In genomic region chr12:102261933-102262396, GRCm38 (mm10) we compare ENCODE assay signal across 10 mouse cellular contexts. TPM values are rescaled to one million over a fixed set of nuclear protein-coding genes. Genes with fewer than 3 reads are reported as not detected.
DNase-seq lines count a peak whose midpoint lies in the region; ATAC-seq and TF ChIP-seq lines count a peak whose summit lies in the region.
"Had no signal": no experiment of that assay in that cellular context is flagged by ENCODE, and none has a peak within 500 bp of the region (broad histone marks: within the 10 kb centered on the region; RNA-seq: fewer than 3 reads in every experiment).

No protein-coding gene starts in this region.

- DNase-seq in heart, postnatal 0 days (ENCODE audit: low spot score), result no peak
- no peak for DNase-seq in heart, postnatal 4 days
- peak; percentile 49 for DNase-seq in embryonic facial prominence, embryonic 10.5 days (ENCODE audit: low spot score)
- peak; percentile 38 for DNase-seq in kidney, postnatal 14 days
- DNase-seq in midbrain, postnatal 0 days (ENCODE audit: low spot score), result no peak
- no peak for DNase-seq in right cerebral cortex, postnatal 14 days
- DNase-seq: gastrocnemius, postnatal 25 days had no signal

- WGBS in heart, postnatal 0 days, result 31% methylated on average over 8 of the region's 8 CpGs
- whole genome bisulfite sequencing in embryonic facial prominence, embryonic 10.5 days, result 23% methylated on average over 8 of the region's 8 CpGs
- 25% methylated on average over 8 of the region's 8 CpGs for WGBS in stomach, embryonic 15.5 days
- 67% methylated on average over 8 of the region's 8 CpGs for WGBS in midbrain, postnatal 0 days
- 68% methylated on average over 8 of the region's 8 CpGs for WGBS in forebrain, embryonic 12.5 days

- no peak for ATAC-seq in heart, postnatal 0 days (ENCODE audit: insufficient read depth, low read depth)
- peak; percentile 72; the same call in 1 of the 2 replicates for ATAC-seq in stomach, embryonic 15.5 days (ENCODE audit: insufficient read depth, low FRiP score, low read depth)
- no peak for ATAC-seq in midbrain, postnatal 0 days (ENCODE audit: low FRiP score)
- ATAC-seq in forebrain, embryonic 12.5 days (ENCODE audit: low FRiP score), result no peak

- H3K27me3 ChIP-seq in heart, postnatal 0 days (ENCODE audit: control insufficient read depth, insufficient read depth, low read length), result no peaks in the 10 kb centered on the region
- H3K27me3 ChIP-seq in embryonic facial prominence, embryonic 10.5 days (replicated peaks; ENCODE audit: low read depth, poor library complexity, severe bottlenecking), result no peaks in the 10 kb centered on the region
- H3K27me3 ChIP-seq in stomach, embryonic 15.5 days (replicated peaks), result no peaks in the 10 kb centered on the region
- no peaks in the 10 kb centered on the region for H3K27me3 ChIP-seq in midbrain, postnatal 0 days (ENCODE audit: insufficient read depth, low read length)
- H3K27me3 ChIP-seq in forebrain, embryonic 12.5 days, result no peaks in the 10 kb centered on the region

- TF ChIP-seq CTCF in heart, postnatal 0 days (IDR thresholded peaks at IDR 0.05; ENCODE audit: low read depth), result no peak
- no peak for TF ChIP-seq CTCF in midbrain, postnatal 0 days (IDR thresholded peaks at IDR 0.05)

- no peak overlapping the region for H3K4me3 ChIP-seq in heart, postnatal 0 days (ENCODE audit: low read depth, low read length)
- no peak overlapping the region for H3K4me3 ChIP-seq in embryonic facial prominence, embryonic 10.5 days
- H3K4me3 ChIP-seq in stomach, embryonic 15.5 days (replicated peaks), result no peak overlapping the region
- H3K4me3 ChIP-seq in midbrain, postnatal 0 days (ENCODE audit: low read depth, low read length), result no peak overlapping the region
- no peak overlapping the region for H3K4me3 ChIP-seq in forebrain, embryonic 12.5 days (replicated peaks)
- H3K4me3 ChIP-seq: megakaryocyte, embryonic 14.5 days had no signal

- no peak overlapping the region for H3K4me2 ChIP-seq in heart, postnatal 0 days (ENCODE audit: low read depth, low read length)
- H3K4me2 ChIP-seq in stomach, embryonic 15.5 days, result no peak overlapping the region
- no peak overlapping the region for H3K4me2 ChIP-seq in midbrain, postnatal 0 days (ENCODE audit: low read depth, low read length, poor library complexity, severe bottlenecking)
- no peak overlapping the region for H3K4me2 ChIP-seq in forebrain, embryonic 12.5 days

- no peaks in the 10 kb centered on the region for H3K36me3 ChIP-seq in heart, postnatal 0 days (replicated peaks; ENCODE audit: control insufficient read depth, insufficient read depth, low read length)
- H3K36me3 ChIP-seq in embryonic facial prominence, embryonic 10.5 days (replicated peaks), result no peaks in the 10 kb centered on the region
- no peaks in the 10 kb centered on the region for H3K36me3 ChIP-seq in stomach, embryonic 15.5 days
- no peaks in the 10 kb centered on the region for H3K36me3 ChIP-seq in midbrain, postnatal 0 days (ENCODE audit: insufficient read depth, low read length)
- H3K36me3 ChIP-seq in forebrain, embryonic 12.5 days (replicated peaks), result no peaks in the 10 kb centered on the region

- H3K9me3 ChIP-seq in heart, postnatal 0 days (replicated peaks; ENCODE audit: control insufficient read depth, low read length), result no peaks in the 10 kb centered on the region
- no peaks in the 10 kb centered on the region for H3K9me3 ChIP-seq in embryonic facial prominence, embryonic 10.5 days
- H3K9me3 ChIP-seq in stomach, embryonic 15.5 days, result no peaks in the 10 kb centered on the region
- H3K9me3 ChIP-seq in midbrain, postnatal 0 days (ENCODE audit: low read length), result no peaks in the 10 kb centered on the region
- H3K9me3 ChIP-seq in forebrain, embryonic 12.5 days, result no peaks in the 10 kb centered on the region
- H3K9me3 ChIP-seq: megakaryocyte, embryonic 14.5 days had no signal

- TF ChIP-seq EP300 in heart, postnatal 0 days (IDR thresholded peaks at IDR 0.05; ENCODE audit: low read depth), result no peak

- peak overlapping the region; percentile 11; the same call in 1 of the 2 replicates for H3K27ac ChIP-seq in heart, postnatal 0 days (ENCODE audit: low read depth)
- peak overlapping the region; percentile 26; the same call in 1 of the 2 replicates for H3K27ac ChIP-seq in embryonic facial prominence, embryonic 10.5 days (replicated peaks)
- peak overlapping the region; percentile 11; the same call in 1 of the 2 replicates for H3K27ac ChIP-seq in stomach, embryonic 15.5 days
- no peak overlapping the region for H3K27ac ChIP-seq in midbrain, postnatal 0 days (ENCODE audit: low read depth, low read length)
- no peak overlapping the region for H3K27ac ChIP-seq in forebrain, embryonic 12.5 days

- no peak overlapping the region for H3K9ac ChIP-seq in heart, postnatal 0 days (replicated peaks; ENCODE audit: low read depth, low read length)
- no peak overlapping the region for H3K9ac ChIP-seq in stomach, embryonic 15.5 days
- H3K9ac ChIP-seq in midbrain, postnatal 0 days (replicated peaks; ENCODE audit: low read length, poor library complexity, severe bottlenecking), result no peak overlapping the region
- no peak overlapping the region for H3K9ac ChIP-seq in forebrain, embryonic 12.5 days

- H3K4me1 ChIP-seq in heart, postnatal 0 days (ENCODE audit: control insufficient read depth, insufficient read depth), result no peaks in the 10 kb centered on the region
- peaks cover 24% of the 10 kb centered on the region for H3K4me1 ChIP-seq in embryonic facial prominence, embryonic 10.5 days
- peaks cover 9% of the 10 kb centered on the region; the same call in 1 of the 2 replicates for H3K4me1 ChIP-seq in stomach, embryonic 15.5 days
- H3K4me1 ChIP-seq in midbrain, postnatal 0 days (ENCODE audit: insufficient read depth, low read length), result no peaks in the 10 kb centered on the region
- H3K4me1 ChIP-seq in forebrain, embryonic 12.5 days, result no peaks in the 10 kb centered on the region

RNA-seq across cellular contexts. Expression of gene Rin3, which starts 20.9 kb away (rescaled TPM):
- 11.6 and 13.4 TPM in 2 replicates for total RNA-seq in heart, postnatal 0 days (2014; rRNA removed; ENCODE audit: low replicate concordance)
- polyA plus RNA-seq in heart, postnatal 0 days (2015; fragmentation: Nextera tagmentation; extraction: Ambion mirVana), result 4.6 TPM in 2 replicates
- 10 to 100 TPM; 21.1 to 21.5 TPM for total RNA-seq in heart, postnatal 4 days (2021)
- polyA plus RNA-seq in embryonic facial prominence, embryonic 10.5 days (2016; fragmentation: Nextera tagmentation; extraction: Ambion mirVana), result 3.8 and 4.0 TPM in 2 replicates
- 10.5 TPM in 2 replicates for polyA plus RNA-seq in stomach, embryonic 15.5 days (2015; fragmentation: Nextera tagmentation; extraction: Ambion mirVana)
- total RNA-seq in midbrain, postnatal 0 days (2014; rRNA removed), result 3.7 and 5.9 TPM in 2 replicates
- polyA plus RNA-seq in midbrain, postnatal 0 days (2015; fragmentation: Nextera tagmentation; extraction: Ambion mirVana), result 1.6 and 1.8 TPM in 2 replicates
- 2.2 and 2.9 TPM in 2 replicates for polyA plus RNA-seq in forebrain, embryonic 12.5 days (2016; fragmentation: Nextera tagmentation; extraction: Ambion mirVana)

Comparison
In these comparisons a context has a peak if more than half of its experiments do, and no peak if none do; other contexts are left out.
1. DNase-seq: peak in embryonic facial prominence, embryonic 10.5 days (single experiment) and kidney, postnatal 14 days (single experiment); none in heart, postnatal 0 days (single experiment), heart, postnatal 4 days (single experiment), midbrain, postnatal 0 days (single experiment) and right cerebral cortex, postnatal 14 days (single experiment).
2. H3K27ac ChIP-seq: peak in heart, postnatal 0 days (single experiment), embryonic facial prominence, embryonic 10.5 days (single experiment) and stomach, embryonic 15.5 days (single experiment); none in midbrain, postnatal 0 days (single experiment) and forebrain, embryonic 12.5 days (single experiment).